Mouse (Mus musculus) C2C12 (cell line): Measurements from ENCODE around the gene Olfr572. TPM values are rescaled to one million over a fixed set of nuclear protein-coding genes. Genes with fewer than 3 reads are reported as not detected.

Experiments
- H3K27me3 ChIP-seq: one replicate; pipeline ENCODE4 v1.6.1; 2011; ENCODE audit not compliant: control insufficient read depth, insufficient read depth, insufficient read length
- H3K36me3 ChIP-seq: one replicate; pipeline ENCODE4 v1.6.1; 2011; ENCODE audit not compliant: control insufficient read depth, insufficient read depth
- H3K4me3 ChIP-seq: one replicate; pipeline ENCODE4 v1.5.1; 2011; ENCODE audit warnings: mild to moderate bottlenecking, control low read depth; ENCODE audit not compliant: poor library complexity, insufficient read depth, severe bottlenecking
- H3K79me2 ChIP-seq: one replicate; pipeline ENCODE4 v1.6.1; 2011; ENCODE audit not compliant: control insufficient read depth, insufficient read depth
- H3K79me3 ChIP-seq: one replicate; pipeline ENCODE4 v1.6.1; 2011; ENCODE audit warnings: low read depth, control low read depth
- H3ac ChIP-seq: one replicate; pipeline ENCODE3; 2011; ENCODE audit warnings: low read depth; ENCODE audit not compliant: control insufficient read depth, insufficient read length
- CEBPB ChIP-seq: IDR thresholded peaks from one replicate; pipeline ENCODE4 v1.6.1; 2011; ENCODE audit warnings: low read depth, mild to moderate bottlenecking, control low read depth, moderate library complexity
- CTCF ChIP-seq: IDR thresholded peaks from one replicate; pipeline ENCODE4 v1.5.1; 2011; ENCODE audit not compliant: control insufficient read depth, insufficient read depth, insufficient read length
- FOSL1 ChIP-seq: IDR thresholded peaks from one replicate; pipeline ENCODE4 v1.8.0; 2011; ENCODE audit warnings: mild to moderate bottlenecking, low read length; ENCODE audit not compliant: poor library complexity, insufficient read depth, severe bottlenecking
- MAX ChIP-seq: IDR thresholded peaks from one replicate; pipeline ENCODE4 v1.6.1; 2011; ENCODE audit warnings: mild to moderate bottlenecking, control low read depth
- MYOD1 ChIP-seq: IDR thresholded peaks from one replicate; pipeline ENCODE4 v1.6.1; 2011; ENCODE audit warnings: low read depth; ENCODE audit not compliant: control insufficient read depth, insufficient read length
- MYOG ChIP-seq: IDR thresholded peaks from one replicate; pipeline ENCODE4 v1.6.1; 2011; ENCODE audit not compliant: control insufficient read depth, insufficient read length; ENCODE audit errors: extremely low read depth
- USF1 ChIP-seq: IDR thresholded peaks from one replicate; pipeline ENCODE4 v1.6.1; 2011; ENCODE audit warnings: low read depth, mild to moderate bottlenecking, control low read depth, moderate library complexity
- long read RNA-seq, 2 experiments: library from polyadenylated mRNA; unstranded; transcript quantifications; one replicate each; pipeline ENCODE4 v2.0.0; 2019 to 2020
- polyA plus RNA-seq: library from polyadenylated mRNA; unstranded; fragments of >200 nt; fragmentation: generic; extraction: Trizol; gene quantifications from one replicate; pipeline ENCODE4 v1.2.1, GENCODE M21; 2012; ENCODE audit warnings: missing spikeins

Olfr572 gene
- not detected for polyA plus RNA-seq
- long read RNA-seq, experiment 1 = 0 reads
- long read RNA-seq, experiment 2 = 0 reads

- no peaks in the 10 kb centered on the region for H3K36me3 ChIP-seq
- no peak within 1 kb of the TSS for H3ac ChIP-seq
- H3K4me3 ChIP-seq = no peak within 1 kb of the TSS
- no peaks in the 10 kb centered on the region for H3K27me3 ChIP-seq
- no peaks in the 10 kb centered on the region for H3K79me3 ChIP-seq
- TF ChIP-seq MAX (no peak), MYOD1 (no peak), FOSL1 (no peak), MYOG (no peak)
- no peaks in the 10 kb centered on the region for H3K79me2 ChIP-seq
Measured at GRCm38 (mm10) chr7:102924109-102924508, at the start of gene Olfr572. Olfr572 (plus strand) TSS chr7:102924409.

- Histone ChIP-seq H3K27me3 (no peaks in the 10 kb centered on the region), H3K79me2 (no peaks in the 10 kb centered on the region), H3K79me3 (no peaks in the 10 kb centered on the region), H3K4me3 (no peak within 1 kb of the TSS), H3K36me3 (no peaks in the 10 kb centered on the region), H3ac (no peak within 1 kb of the TSS)
- TF ChIP-seq MYOG = no peak
- no peak for TF ChIP-seq FOSL1
- no peak for TF ChIP-seq CTCF
- no peak for TF ChIP-seq MAX
- TF ChIP-seq USF1 = no peak
Measured at GRCm38 (mm10) chr7:102876822-102877221, 47.4 kb upstream of the Olfr572 start, which contains the start of gene Olfr568. Olfr568 (plus strand) TSS chr7:102877122.

GRCm38 (mm10) chr7:102890782-102891181, 33.4 kb upstream of the Olfr572 start, which contains the start of gene Olfr569:
Olfr569 (minus strand) TSS chr7:102890882.
- TF ChIP-seq MAX (no peak), CTCF (no peak), MYOD1 (no peak), USF1 (no peak), MYOG (no peak), FOSL1 (no peak), CEBPB (no peak)
- H3K4me3 ChIP-seq = no peak within 1 kb of the TSS
- no peaks in the 10 kb centered on the region for H3K79me3 ChIP-seq
- no peak within 1 kb of the TSS for H3ac ChIP-seq
- no peaks in the 10 kb centered on the region for H3K27me3 ChIP-seq
- no peaks in the 10 kb centered on the region for H3K79me2 ChIP-seq
- H3K36me3 ChIP-seq = no peaks in the 10 kb centered on the region

- TF ChIP-seq FOSL1 = no peak
- TF ChIP-seq MYOD1 = no peak
- TF ChIP-seq MYOG = no peak
- TF ChIP-seq MAX = no peak
- TF ChIP-seq USF1 = no peak
- no peak for TF ChIP-seq CTCF
- no peak for TF ChIP-seq CEBPB
- H3K36me3 ChIP-seq = no peaks in the 10 kb centered on the region
- no peaks in the 10 kb centered on the region for H3K79me2 ChIP-seq
- H3K4me3 ChIP-seq = no peak overlapping the region
- no peaks in the 10 kb centered on the region for H3K79me3 ChIP-seq
- H3ac ChIP-seq = no peak overlapping the region
- H3K27me3 ChIP-seq = no peaks in the 10 kb centered on the region
Measured at GRCm38 (mm10) chr7:102915261-102915660, 8.9 kb upstream of the Olfr572 start.

GRCm38 (mm10) chr7:102916405-102916804, 7.8 kb upstream of the Olfr572 start:
- H3ac ChIP-seq = no peak overlapping the region
- H3K4me3 ChIP-seq = no peak overlapping the region
- H3K79me2 ChIP-seq = no peaks in the 10 kb centered on the region
- H3K36me3 ChIP-seq = no peaks in the 10 kb centered on the region
- H3K79me3 ChIP-seq = no peaks in the 10 kb centered on the region
- no peaks in the 10 kb centered on the region for H3K27me3 ChIP-seq
- TF ChIP-seq MYOG (no peak), FOSL1 (no peak)

- H3ac ChIP-seq = no peak within 1 kb of the TSS
Measured at GRCm38 (mm10) chr7:102917032-102917875, 7.0 kb upstream of the Olfr572 start, which contains the start of gene Olfr571. Olfr571 (minus strand) TSS chr7:102917536.

More at GRCm38 (mm10) chr7:102917032-102917875, 7.0 kb upstream of the Olfr572 start, which contains the start of gene Olfr571:
- no peaks in the 10 kb centered on the region for H3K79me2 ChIP-seq
- no peaks in the 10 kb centered on the region for H3K27me3 ChIP-seq
- no peak within 1 kb of the TSS for H3K4me3 ChIP-seq
- H3K36me3 ChIP-seq = no peaks in the 10 kb centered on the region
- H3K79me3 ChIP-seq = no peaks in the 10 kb centered on the region
- TF ChIP-seq FOSL1 (no peak), MYOG (no peak), MAX (no peak), MYOD1 (no peak), USF1 (no peak), CEBPB (no peak), CTCF (no peak)
